Mouse (Mus musculus) spleen, adult 2 months (tissue): ENCODE results near the gene Gm20388. TPM values are rescaled to one million over a fixed set of nuclear protein-coding genes. Genes with fewer than 3 reads are reported as not detected.
A peak's percentile ranks its signal among the peaks of the same experiment; 100 is the strongest.

Source experiments
- DNase-seq, 2 experiments: peaks; one replicate each; pipeline versions ENCODE4 v3.0.0 to v3.0.0-alpha.2; 2012 to 2021; ENCODE audit warnings: low spot score in 2 of 2, low read depth in 1 of 2
- H3K27ac ChIP-seq: fragments of 200-500 bp; 2 replicates; pipeline ENCODE4 v1.5.1; 2012; ENCODE audit warnings: low read length, inconsistent platforms; ENCODE audit not compliant: insufficient read depth
- H3K27me3 ChIP-seq: fragments of 200-500 bp; 2 replicates; pipeline ENCODE4 v1.6.1; 2012; ENCODE audit warnings: mild to moderate bottlenecking, moderate library complexity, low read length, inconsistent platforms; ENCODE audit not compliant: control insufficient read depth, insufficient read depth
- H3K36me3 ChIP-seq: fragments of 200-500 bp; 2 replicates; pipeline ENCODE4 v1.6.1; 2012; ENCODE audit warnings: mild to moderate bottlenecking, low read length, inconsistent platforms; ENCODE audit not compliant: control insufficient read depth, insufficient read depth
- H3K4me1 ChIP-seq: fragments of 200-500 bp; 2 replicates; pipeline ENCODE4 v1.6.1; 2011; ENCODE audit warnings: inconsistent platforms; ENCODE audit not compliant: control insufficient read depth, insufficient read depth, insufficient read length
- H3K4me3 ChIP-seq: fragments of 200-500 bp; 2 replicates; pipeline ENCODE4 v1.5.1; 2011; ENCODE audit warnings: mild to moderate bottlenecking, inconsistent platforms; ENCODE audit not compliant: insufficient read depth, insufficient read length; ENCODE audit errors: extremely low read depth
- CTCF ChIP-seq: fragments of 200-500 bp; IDR thresholded peaks from 2 replicates; pipeline ENCODE4 v1.5.1; 2011; ENCODE audit warnings: mild to moderate bottlenecking, inconsistent platforms; ENCODE audit not compliant: insufficient read depth, insufficient read length, insufficient replicate concordance; ENCODE audit errors: extremely low read depth
- POLR2A ChIP-seq: fragments of 200-500 bp; IDR thresholded peaks from 2 replicates; pipeline ENCODE4 v1.6.1; 2011; ENCODE audit warnings: low read depth, low read length, inconsistent platforms
- WGBS: fragments of 180-500 bp; shearing (Covaris S2); methylation state at CpG from one replicate; pipeline ENCODE4 v1.1.7; 2018; 5-methylcytosine and 5-hydroxymethylcytosine counted together
- polyA plus RNA-seq: library from polyadenylated mRNA; depleted of rRNA; stranded (reverse); fragments of >200 nt; gene quantifications from 2 replicates; pipeline ENCODE4 v1.2.3, GENCODE M21; 2012

Gm20388 gene
- polyA plus RNA-seq, 1 experiment: 26.1 TPM

- no peak for TF ChIP-seq POLR2A
- TF ChIP-seq CTCF: no peak
- Histone ChIP-seq H3K27me3 (no peaks in the 10 kb centered on the region), H3K4me3 (no peak overlapping the region), H3K27ac (no peak overlapping the region), H3K36me3 (0 out of 2 replicates have a peak, but pooled peaks cover 1% of the 10 kb centered on the region), H3K4me1 (no peaks in the 10 kb centered on the region)
- 88% methylated on average over 7 of the region's 7 CpGs for WGBS
- DNase-seq: no peak
Observed at GRCm38 (mm10) chr8:122654768-122655167, 2744.1 kb downstream of the Gm20388 start.

- no peak overlapping the region for H3K4me3 ChIP-seq
- 79% methylated on average over 13 of the region's 13 CpGs for WGBS
- no peak overlapping the region for H3K27ac ChIP-seq
- no peak for DNase-seq
- no peaks in the 10 kb centered on the region for H3K4me1 ChIP-seq
- no peak for TF ChIP-seq POLR2A
- TF ChIP-seq CTCF: no peak
- 0 out of 2 replicates have a peak, but pooled peaks cover 1% of the 10 kb centered on the region for H3K36me3 ChIP-seq
- H3K27me3 ChIP-seq: no peaks in the 10 kb centered on the region
Observed at GRCm38 (mm10) chr8:122656056-122656999, 2745.7 kb downstream of the Gm20388 start.

- TF ChIP-seq POLR2A (no peak), CTCF (no peak)
- H3K27me3 ChIP-seq: no peaks in the 10 kb centered on the region
- 87% methylated on average over 10 of the region's 10 CpGs for WGBS
- H3K4me1 ChIP-seq: no peaks in the 10 kb centered on the region
- H3K4me3 ChIP-seq: no peak overlapping the region
- DNase-seq: no peak
- H3K36me3 ChIP-seq: no peaks in the 10 kb centered on the region
- no peak overlapping the region for H3K27ac ChIP-seq
Observed at GRCm38 (mm10) chr8:122658149-122658806, 2747.6 kb downstream of the Gm20388 start.

GRCm38 (mm10) chr8:122658807-122659160, 2748.1 kb downstream of the Gm20388 start:
- DNase-seq: no peak
- H3K4me1 ChIP-seq: no peaks in the 10 kb centered on the region
- no peak overlapping the region for H3K27ac ChIP-seq
- WGBS: 93% methylated on average over 9 of the region's 9 CpGs
- no peaks in the 10 kb centered on the region for H3K27me3 ChIP-seq
- no peaks in the 10 kb centered on the region for H3K36me3 ChIP-seq
- H3K4me3 ChIP-seq: no peak overlapping the region
- TF ChIP-seq CTCF: no peak
- TF ChIP-seq POLR2A: no peak

GRCm38 (mm10) chr8:122660022-122660421, 2749.4 kb downstream of the Gm20388 start:
- TF ChIP-seq CTCF (peak; percentile 69; the same call in 1 of the 2 replicates), POLR2A (no peak)
- no peak for DNase-seq
- WGBS: 69% methylated on average over 2 of the region's 2 CpGs

GRCm38 (mm10) chr8:122661138-122661537, 2750.5 kb downstream of the Gm20388 start:
- Histone ChIP-seq H3K4me1 (peaks cover 10% of the 10 kb centered on the region; the same call in 1 of the 2 replicates), H3K27ac (no peak overlapping the region), H3K27me3 (no peaks in the 10 kb centered on the region), H3K36me3 (no peaks in the 10 kb centered on the region), H3K4me3 (no peak overlapping the region)
- WGBS: 51% methylated on average over 7 of the region's 7 CpGs
- DNase-seq: no peak
- TF ChIP-seq CTCF (no peak), POLR2A (no peak)

More at GRCm38 (mm10) chr8:122660022-122660421, 2749.4 kb downstream of the Gm20388 start:
- no peak overlapping the region for H3K4me3 ChIP-seq
- H3K27me3 ChIP-seq: no peaks in the 10 kb centered on the region
- H3K27ac ChIP-seq: no peak overlapping the region
- H3K4me1 ChIP-seq: peaks cover 8% of the 10 kb centered on the region; the same call in 1 of the 2 replicates
- no peaks in the 10 kb centered on the region for H3K36me3 ChIP-seq
